Mouse (Mus musculus) forebrain, postnatal 0 days (tissue): Measurements from ENCODE around the gene Fam57b. TPM values are rescaled to one million over a fixed set of nuclear protein-coding genes. Genes with fewer than 3 reads are reported as not detected.

ENCODE experiments used
- ATAC-seq: fragments of 200-750 bp; cut with Nextera tagmentation; 2 replicates; pipeline ENCODE4 v1.8.0; 2017; ENCODE audit warnings: mild to moderate bottlenecking, moderate library complexity
- DNase-seq: peaks from one replicate; pipeline ENCODE4 v3.0.0-alpha.2; 2015
- H3K27ac ChIP-seq: fragments of 300-500 bp; sonication (generic); 2 replicates; pipeline ENCODE4 v1.5.1; 2014; ENCODE audit warnings: low read depth, mild to moderate bottlenecking, antibody characterized with exemption, low read length, moderate library complexity, mixed read lengths
- H3K27me3 ChIP-seq: fragments of 300-500 bp; sonication (generic); 2 replicates; pipeline ENCODE4 v1.6.1; 2014; ENCODE audit warnings: mild to moderate bottlenecking, low read length, mixed read lengths; ENCODE audit not compliant: insufficient read depth
- H3K36me3 ChIP-seq: fragments of 300-500 bp; sonication (generic); 2 replicates; pipeline ENCODE4 v1.6.1; 2014; ENCODE audit warnings: mild to moderate bottlenecking, moderate library complexity; ENCODE audit not compliant: insufficient read depth
- H3K4me1 ChIP-seq: fragments of 300-500 bp; sonication (generic); 2 replicates; pipeline ENCODE4 v1.6.1; 2014; ENCODE audit warnings: antibody characterized with exemption; ENCODE audit not compliant: insufficient read depth
- H3K4me2 ChIP-seq: fragments of 300-500 bp; sonication (generic); 2 replicates; pipeline ENCODE4 v1.6.1; 2014; ENCODE audit warnings: low read depth, mild to moderate bottlenecking, moderate library complexity
- H3K4me3 ChIP-seq: fragments of 300-500 bp; sonication (generic); 2 replicates; pipeline ENCODE4 v1.5.1; 2014; ENCODE audit warnings: low read depth, low read length, mixed read lengths
- H3K9ac ChIP-seq: fragments of 300-500 bp; sonication (generic); 2 replicates; pipeline ENCODE4 v1.6.1; 2014; ENCODE audit warnings: mild to moderate bottlenecking
- H3K9me3 ChIP-seq: fragments of 300-500 bp; sonication (generic); 2 replicates; pipeline ENCODE4 v1.6.1; 2016; ENCODE audit warnings: low read length
- CTCF ChIP-seq: sonication (generic); IDR thresholded peaks from 2 replicates; pipeline ENCODE4 v1.5.1; 2016; ENCODE audit warnings: antibody characterized with exemption, control low read depth, low read depth
- WGBS: fragments of 180-500 bp; shearing (Covaris S2); extraction: QIAGEN DNeasy Blood & Tissue Kit; methylation state at CpG from one replicate; pipeline ENCODE4 v1.1.7; 2014; 5-methylcytosine and 5-hydroxymethylcytosine counted together
- polyA plus RNA-seq: library from polyadenylated mRNA; unstranded; fragments of >200 nt; fragmentation: Nextera tagmentation; extraction: Ambion mirVana; gene quantifications from 2 replicates; pipeline ENCODE4 v1.2.1, GENCODE M21; 2015
- total RNA-seq: library from RNA; depleted of rRNA; stranded (reverse); fragments of >200 nt; gene quantifications from 2 replicates; pipeline ENCODE4 v1.2.3, GENCODE M21; 2014

The Fam57b gene
- total and polyA plus RNA-seq, 2 experiments from 2014 or later: 34.4 to 42.6 TPM

- peaks cover 23% of the 10 kb centered on the region for H3K4me1 ChIP-seq
- no peaks in the 10 kb centered on the region for H3K9me3 ChIP-seq
- no peaks in the 10 kb centered on the region for H3K27me3 ChIP-seq
- H3K36me3 ChIP-seq: peaks cover 19% of the 10 kb centered on the region
- peak overlapping the region; percentile 76 for H3K9ac ChIP-seq
- H3K4me3 ChIP-seq: peak overlapping the region; percentile 82
- DNase-seq (no peak), ATAC-seq (peak; percentile 37)
- H3K4me2 ChIP-seq: peak overlapping the region; percentile 62
- TF ChIP-seq CTCF: no peak
- WGBS: under 1% methylated on average over 23 of the region's 24 CpGs
- peak overlapping the region; percentile 82 for H3K27ac ChIP-seq
Observed at GRCm38 (mm10) chr7:126759672-126760390, 37.6 kb upstream of the Fam57b start.

GRCm38 (mm10) chr7:126760391-126760802, 37.1 kb upstream of the Fam57b start:
- 13% methylated on average over 3 of the region's 3 CpGs for WGBS
- no peak for TF ChIP-seq CTCF
- peaks cover 23% of the 10 kb centered on the region for H3K4me1 ChIP-seq
- no peaks in the 10 kb centered on the region for H3K9me3 ChIP-seq
- peak overlapping the region; percentile 62 for H3K4me2 ChIP-seq
- peak overlapping the region; percentile 82 for H3K27ac ChIP-seq
- peak; percentile 44 for DNase-seq
- peak overlapping the region; percentile 82 for H3K4me3 ChIP-seq
- peak; percentile 4 for ATAC-seq
- no peaks in the 10 kb centered on the region for H3K27me3 ChIP-seq
- peaks cover 25% of the 10 kb centered on the region for H3K36me3 ChIP-seq
- peak overlapping the region; percentile 76 for H3K9ac ChIP-seq

GRCm38 (mm10) chr7:126760956-126761355, 36.5 kb upstream of the Fam57b start:
- WGBS: 56% methylated on average over 4 of the region's 4 CpGs
- H3K9ac ChIP-seq: no peak overlapping the region
- H3K4me3 ChIP-seq: peak overlapping the region; percentile 82
- H3K4me2 ChIP-seq: peak overlapping the region; percentile 62
- H3K27me3 ChIP-seq: no peaks in the 10 kb centered on the region
- DNase-seq (no peak), ATAC-seq (no peak)
- peaks cover 29% of the 10 kb centered on the region for H3K36me3 ChIP-seq
- no peak for TF ChIP-seq CTCF
- peaks cover 23% of the 10 kb centered on the region for H3K4me1 ChIP-seq
- H3K27ac ChIP-seq: peak overlapping the region; percentile 50; the same call in 1 of the 2 replicates
- no peaks in the 10 kb centered on the region for H3K9me3 ChIP-seq

GRCm38 (mm10) chr7:126761529-126762067, 35.9 kb upstream of the Fam57b start:
- no peak overlapping the region for H3K9ac ChIP-seq
- no peaks in the 10 kb centered on the region for H3K27me3 ChIP-seq
- peaks cover 36% of the 10 kb centered on the region for H3K36me3 ChIP-seq
- peaks cover 23% of the 10 kb centered on the region for H3K4me1 ChIP-seq
- no peak for TF ChIP-seq CTCF
- peak overlapping the region; percentile 50; the same call in 1 of the 2 replicates for H3K27ac ChIP-seq
- WGBS: 72% methylated on average over 6 of the region's 6 CpGs
- no peak for DNase-seq
- ATAC-seq: no peak
- peak overlapping the region; percentile 62 for H3K4me2 ChIP-seq
- H3K4me3 ChIP-seq: no peak overlapping the region
- H3K9me3 ChIP-seq: no peaks in the 10 kb centered on the region

GRCm38 (mm10) chr7:126762471-126763008, 34.9 kb upstream of the Fam57b start:
- WGBS: 46% methylated on average over 17 of the region's 17 CpGs
- Histone ChIP-seq H3K9me3 (no peaks in the 10 kb centered on the region), H3K4me1 (peaks cover 23% of the 10 kb centered on the region), H3K9ac (peak overlapping the region; percentile 44), H3K27me3 (no peaks in the 10 kb centered on the region), H3K4me3 (peak overlapping the region; percentile 21), H3K4me2 (peak overlapping the region; percentile 62), H3K27ac (peak overlapping the region; percentile 65), H3K36me3 (peaks cover 45% of the 10 kb centered on the region)
- DNase-seq: peak; percentile 72
- no peak for TF ChIP-seq CTCF
- ATAC-seq: no peak; the same call in 1 of the 2 replicates

GRCm38 (mm10) chr7:126765540-126765939, 31.9 kb upstream of the Fam57b start:
- Histone ChIP-seq H3K4me1 (peaks cover 19% of the 10 kb centered on the region), H3K36me3 (peaks cover 65% of the 10 kb centered on the region), H3K27ac (no peak overlapping the region), H3K9ac (no peak overlapping the region), H3K4me2 (no peak overlapping the region), H3K9me3 (no peaks in the 10 kb centered on the region), H3K27me3 (no peaks in the 10 kb centered on the region), H3K4me3 (no peak overlapping the region)
- TF ChIP-seq CTCF: no peak
- 94% methylated on average over 9 of the region's 9 CpGs for WGBS
- no peak for DNase-seq
- no peak for ATAC-seq

- no peak within 1 kb of the TSS for H3K9ac ChIP-seq
- no peak for TF ChIP-seq CTCF
- no peaks in the 10 kb centered on the region for H3K27me3 ChIP-seq
- no peak within 1 kb of the TSS for H3K4me2 ChIP-seq
- ATAC-seq: no peak
- WGBS: 90% methylated on average over 16 of the region's 16 CpGs
- H3K36me3 ChIP-seq: peaks cover 71% of the 10 kb centered on the region
- no peak for DNase-seq
- no peak within 1 kb of the TSS for H3K27ac ChIP-seq
- H3K4me1 ChIP-seq: peaks cover 14% of the 10 kb centered on the region
- H3K4me3 ChIP-seq: no peak within 1 kb of the TSS
- H3K9me3 ChIP-seq: no peaks in the 10 kb centered on the region
Observed at GRCm38 (mm10) chr7:126766201-126766600, 31.3 kb upstream of the Fam57b start, which contains the start of gene Gdpd3. Gdpd3 (plus strand) TSS chr7:126766334.
